Mouse (Mus musculus): Measurements from ENCODE around the gene Car14. TPM values are rescaled to one million over a fixed set of nuclear protein-coding genes. Genes with fewer than 3 reads are reported as not detected.

Gene Car14
- polyA plus RNA-seq, 1 experiment from 2014 or later: 10.4 TPM

DNA sequence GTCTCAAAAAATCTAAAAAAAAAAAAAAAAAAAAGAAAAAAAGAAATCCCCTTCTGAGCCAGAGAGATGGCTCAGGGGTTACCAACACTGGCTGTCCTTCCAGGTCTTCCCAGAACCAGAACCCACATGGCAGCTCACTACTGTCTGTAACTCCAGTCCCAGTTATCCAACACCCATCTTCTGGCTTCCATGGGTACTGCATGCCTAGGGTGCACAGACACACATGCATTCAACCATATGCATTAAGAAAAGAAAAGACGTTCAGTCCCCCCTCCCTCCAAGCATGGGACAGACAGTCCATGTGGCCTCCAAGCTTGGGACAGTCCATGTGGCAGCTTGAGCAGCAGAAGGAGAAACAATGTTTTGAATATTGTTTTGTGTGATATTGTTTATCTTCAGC lies 27.7 kb upstream of the Car14 start:
- peak; percentile 30 for TF ChIP-seq CTCF (IDR thresholded peaks at IDR 0.05; ENCODE audit: low read depth)
- 70% methylated on average over 1 of the region's 1 CpGs for WGBS
- peaks cover 30% of the 10 kb centered on the region for H3K36me3 ChIP-seq (ENCODE audit: insufficient read depth)
- no peaks in the 10 kb centered on the region for H3K4me1 ChIP-seq (ENCODE audit: insufficient read depth)
- no peak overlapping the region for H3K27ac ChIP-seq (ENCODE audit: low read depth)
- DNase-seq (no peak), ATAC-seq (ENCODE audit: insufficient read depth) (no peak)
- no peak overlapping the region for H3K4me2 ChIP-seq
- no peak overlapping the region for H3K4me3 ChIP-seq (ENCODE audit: low read depth, low read length)
- H3K27me3 ChIP-seq (ENCODE audit: insufficient read depth, low read length): no peaks in the 10 kb centered on the region
- no peaks in the 10 kb centered on the region for H3K9me3 ChIP-seq (ENCODE audit: low read depth, low read length)
- H3K9ac ChIP-seq: no peak overlapping the region

DNA sequence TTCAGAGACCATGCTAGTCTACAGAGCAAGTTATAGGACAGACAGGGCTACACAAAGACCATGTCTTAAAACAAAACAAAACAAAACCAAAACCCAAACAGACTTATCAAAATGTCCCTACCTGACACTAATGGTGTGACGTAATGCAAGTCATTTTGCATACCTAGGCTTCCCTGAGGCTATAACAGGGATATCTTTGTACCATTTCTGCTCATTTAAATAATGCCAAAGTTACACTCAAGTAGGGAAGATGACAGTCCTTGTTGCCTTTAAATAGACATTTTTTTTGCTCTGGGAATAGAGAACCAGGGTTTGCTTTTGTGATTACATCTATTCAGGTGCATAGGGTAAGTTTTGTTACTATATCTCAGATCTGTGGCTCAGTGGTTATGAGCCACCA lies 27.0 kb upstream of the Car14 start:
- peak overlapping the region; percentile 64 for H3K4me2 ChIP-seq
- no peak for TF ChIP-seq CTCF (IDR thresholded peaks at IDR 0.05; ENCODE audit: low read depth)
- ATAC-seq (ENCODE audit: insufficient read depth) (no peak), DNase-seq (no peak)
- peaks cover 24% of the 10 kb centered on the region for H3K36me3 ChIP-seq (ENCODE audit: insufficient read depth)
- H3K4me3 ChIP-seq (ENCODE audit: low read depth, low read length): no peak overlapping the region
- no peaks in the 10 kb centered on the region for H3K4me1 ChIP-seq (ENCODE audit: insufficient read depth)
- H3K9me3 ChIP-seq (ENCODE audit: low read depth, low read length): no peaks in the 10 kb centered on the region
- no peak overlapping the region for H3K9ac ChIP-seq
- WGBS: 78% methylated on average over 1 of the region's 1 CpGs
- H3K27ac ChIP-seq (ENCODE audit: low read depth): no peak overlapping the region
- no peaks in the 10 kb centered on the region for H3K27me3 ChIP-seq (ENCODE audit: insufficient read depth, low read length)

DNA sequence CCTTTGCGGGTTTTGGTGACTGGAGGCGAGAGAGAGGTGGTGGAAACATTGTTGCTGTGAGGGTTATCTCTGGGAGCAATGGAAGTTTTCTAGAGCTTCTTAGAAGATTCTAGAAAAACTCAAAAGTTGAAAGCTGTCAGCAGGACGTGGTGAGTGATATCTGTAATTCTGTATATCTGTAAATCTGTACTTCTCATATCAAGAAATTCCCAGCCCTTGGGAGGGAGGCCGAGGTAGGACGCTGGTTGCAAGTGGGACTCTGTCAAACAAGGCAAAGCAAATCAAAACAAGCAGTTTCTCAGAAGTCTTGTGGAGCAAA lies 25.9 kb upstream of the Car14 start:
- ATAC-seq (ENCODE audit: insufficient read depth) (no peak), DNase-seq (peak; percentile 43)
- no peaks in the 10 kb centered on the region for H3K27me3 ChIP-seq (ENCODE audit: insufficient read depth, low read length)
- under 1% methylated on average over 5 of the region's 5 CpGs for WGBS
- peak overlapping the region; percentile 64 for H3K4me2 ChIP-seq
- peak overlapping the region; percentile 94 for H3K27ac ChIP-seq (ENCODE audit: low read depth)
- no peaks in the 10 kb centered on the region for H3K9me3 ChIP-seq (ENCODE audit: low read depth, low read length)
- H3K9ac ChIP-seq: peak overlapping the region; percentile 97
- H3K36me3 ChIP-seq (ENCODE audit: insufficient read depth): peaks cover 19% of the 10 kb centered on the region
- H3K4me3 ChIP-seq (ENCODE audit: low read depth, low read length): peak overlapping the region; percentile 94
- no peaks in the 10 kb centered on the region for H3K4me1 ChIP-seq (ENCODE audit: insufficient read depth)
- no peak for TF ChIP-seq CTCF (IDR thresholded peaks at IDR 0.05; ENCODE audit: low read depth)

DNA sequence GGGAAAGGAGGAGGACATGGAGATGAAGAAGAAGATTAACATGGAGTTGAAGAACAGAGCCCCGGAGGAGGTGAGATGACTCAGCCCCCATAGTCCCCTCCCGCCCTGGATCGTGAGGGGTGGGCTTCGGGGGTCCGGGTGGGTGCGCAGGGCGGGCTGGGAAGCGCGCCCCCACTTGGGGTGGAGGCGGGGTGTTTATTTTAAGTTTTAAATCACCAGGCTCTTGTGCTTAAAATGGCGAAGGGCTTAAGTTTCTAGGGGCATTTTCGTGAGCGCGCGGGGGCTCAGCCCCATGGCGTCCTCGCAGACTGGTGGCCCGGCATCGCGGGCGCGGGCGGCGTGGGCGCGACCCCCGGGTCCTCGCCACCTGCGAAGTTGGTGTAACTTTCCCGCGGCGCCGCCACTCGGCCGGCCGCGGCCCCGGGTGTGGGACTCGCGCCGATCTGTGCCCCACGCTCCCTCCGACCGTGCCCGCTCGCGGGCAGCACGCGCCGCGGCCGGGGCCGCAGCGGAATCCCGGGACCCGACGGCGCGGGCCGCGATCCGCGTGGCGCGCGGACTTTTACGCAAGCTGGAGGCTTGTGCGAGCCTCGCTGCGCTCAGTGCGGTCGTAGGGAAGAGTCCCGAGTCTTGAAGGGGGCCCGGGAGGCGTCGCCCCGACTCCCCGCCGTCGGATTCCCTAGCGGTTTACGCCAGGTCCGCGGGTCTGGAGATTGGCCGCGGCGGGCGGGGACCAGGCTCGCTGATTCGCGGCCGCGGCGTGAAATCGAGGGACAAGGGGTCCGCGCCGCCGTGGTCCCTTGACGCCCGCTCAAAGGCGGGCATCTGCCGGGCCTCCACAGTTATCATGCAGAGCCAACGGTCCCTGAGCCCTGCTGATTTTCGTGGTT lies 25.3 kb upstream of the Car14 start:
- no peaks in the 10 kb centered on the region for H3K9me3 ChIP-seq (ENCODE audit: low read depth, low read length)

DNA sequence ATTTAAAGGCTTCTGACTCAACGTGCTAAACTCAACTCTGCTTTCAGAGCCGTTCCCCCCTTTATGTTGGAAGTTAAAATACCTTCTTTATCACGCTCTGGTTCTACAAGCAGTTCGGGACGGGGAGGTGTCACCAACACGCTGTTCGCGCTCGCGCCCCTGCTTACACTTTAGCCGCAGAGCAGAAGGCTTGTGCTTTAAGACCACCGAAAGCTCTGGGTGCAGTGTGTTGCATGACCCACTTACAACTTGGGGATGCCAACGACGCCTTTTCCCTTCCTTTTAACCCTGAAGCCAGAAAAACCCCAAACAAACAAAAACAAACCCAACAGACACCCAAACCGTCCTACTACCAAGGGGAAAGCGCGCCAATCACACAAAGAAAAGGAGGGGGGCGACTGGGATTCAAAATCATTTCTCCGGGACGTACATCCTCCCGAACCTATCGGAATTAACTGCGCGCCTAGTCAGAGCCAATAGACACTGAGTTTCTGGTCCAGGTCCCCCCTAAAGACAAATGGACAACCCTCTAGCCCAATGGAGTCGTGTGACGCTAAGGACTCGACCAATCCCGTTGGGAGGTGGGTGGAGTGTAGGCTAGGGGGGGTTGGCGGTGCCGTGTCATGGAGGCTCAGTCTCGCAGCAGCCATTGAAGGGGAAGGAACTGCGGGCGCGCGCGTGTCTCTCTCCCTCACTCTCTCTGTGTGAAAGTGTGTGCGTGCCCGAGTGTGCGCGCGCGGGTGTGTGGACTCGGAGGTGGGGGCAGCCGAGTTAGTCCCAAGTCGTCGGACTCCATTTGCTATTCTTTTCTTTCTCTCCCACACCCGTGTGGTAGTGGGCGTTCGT lies 24.4 kb upstream of the Car14 start, which contains the start of gene Anp32e:
Gene Anp32e, plus strand, starts transcription at position 589 of the 846 bp plus-strand sequence.
- peak; percentile 98 for DNase-seq
- H3K4me2 ChIP-seq: peak within 1 kb of the TSS; percentile 64
- under 1% methylated on average over 49 of the region's 49 CpGs for WGBS
- H3K4me1 ChIP-seq (ENCODE audit: insufficient read depth): no peaks in the 10 kb centered on the region
- H3K27me3 ChIP-seq (ENCODE audit: insufficient read depth, low read length): no peaks in the 10 kb centered on the region
- ATAC-seq (ENCODE audit: insufficient read depth): peak; percentile 100
- peaks cover 3% of the 10 kb centered on the region for H3K36me3 ChIP-seq (ENCODE audit: insufficient read depth)
- H3K9me3 ChIP-seq (ENCODE audit: low read depth, low read length): no peaks in the 10 kb centered on the region
- H3K27ac ChIP-seq (ENCODE audit: low read depth): peak within 1 kb of the TSS; percentile 94
- H3K9ac ChIP-seq: peak within 1 kb of the TSS; percentile 97
- peak within 1 kb of the TSS; percentile 94 for H3K4me3 ChIP-seq (ENCODE audit: low read depth, low read length)
- TF ChIP-seq CTCF (IDR thresholded peaks at IDR 0.05; ENCODE audit: low read depth): no peak

More for the DNA sequence above, 25.3 kb upstream of the Car14 start:
- Histone ChIP-seq H3K27me3 (ENCODE audit: insufficient read depth, low read length) (no peaks in the 10 kb centered on the region), H3K4me3 (ENCODE audit: low read depth, low read length) (peak overlapping the region; percentile 94), H3K4me1 (ENCODE audit: insufficient read depth) (no peaks in the 10 kb centered on the region), H3K9ac (peak overlapping the region; percentile 97), H3K36me3 (ENCODE audit: insufficient read depth) (peaks cover 13% of the 10 kb centered on the region), H3K27ac (ENCODE audit: low read depth) (peak overlapping the region; percentile 94), H3K4me2 (peak overlapping the region; percentile 64)
- TF ChIP-seq CTCF (IDR thresholded peaks at IDR 0.05; ENCODE audit: low read depth): no peak
- under 1% methylated on average over 105 of the region's 105 CpGs for WGBS
- DNase-seq (peak; percentile 77), ATAC-seq (ENCODE audit: insufficient read depth) (peak; percentile 32; the same call in 1 of the 2 replicates)

DNA sequence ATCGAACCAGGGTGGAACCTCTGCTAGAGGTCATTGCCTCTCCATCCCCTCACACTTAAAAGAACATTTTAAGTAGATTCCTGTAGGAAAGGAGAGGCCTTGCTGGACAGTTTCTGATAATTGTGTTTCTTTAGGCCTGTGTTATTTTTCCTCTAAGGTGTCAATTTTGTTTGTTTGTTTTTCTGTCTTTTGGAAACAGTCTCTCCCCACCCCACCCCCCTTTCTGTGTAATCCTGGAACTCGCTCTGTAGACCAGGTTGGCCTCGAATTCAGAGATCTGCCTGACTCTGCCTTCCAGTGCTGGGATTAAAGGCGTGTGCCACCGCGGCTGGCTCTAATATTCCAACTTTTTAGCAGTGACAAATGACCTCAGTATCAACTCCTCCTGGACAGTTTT lies 23.8 kb upstream of the Car14 start:
- DNase-seq: no peak
- no peaks in the 10 kb centered on the region for H3K36me3 ChIP-seq (ENCODE audit: insufficient read depth)
- no peaks in the 10 kb centered on the region for H3K27me3 ChIP-seq (ENCODE audit: insufficient read depth, low read length)
- no peaks in the 10 kb centered on the region for H3K9me3 ChIP-seq (ENCODE audit: low read depth, low read length)
- ATAC-seq (ENCODE audit: insufficient read depth): no peak
- peak overlapping the region; percentile 91 for H3K27ac ChIP-seq (ENCODE audit: low read depth)
- H3K4me3 ChIP-seq (ENCODE audit: low read depth, low read length): peak overlapping the region; percentile 94
- peak overlapping the region; percentile 70 for H3K9ac ChIP-seq
- TF ChIP-seq CTCF (IDR thresholded peaks at IDR 0.05; ENCODE audit: low read depth): no peak
- H3K4me2 ChIP-seq: peak overlapping the region; percentile 64
- H3K4me1 ChIP-seq (ENCODE audit: insufficient read depth): no peaks in the 10 kb centered on the region
- WGBS: 48% methylated on average over 6 of the region's 6 CpGs

DNA sequence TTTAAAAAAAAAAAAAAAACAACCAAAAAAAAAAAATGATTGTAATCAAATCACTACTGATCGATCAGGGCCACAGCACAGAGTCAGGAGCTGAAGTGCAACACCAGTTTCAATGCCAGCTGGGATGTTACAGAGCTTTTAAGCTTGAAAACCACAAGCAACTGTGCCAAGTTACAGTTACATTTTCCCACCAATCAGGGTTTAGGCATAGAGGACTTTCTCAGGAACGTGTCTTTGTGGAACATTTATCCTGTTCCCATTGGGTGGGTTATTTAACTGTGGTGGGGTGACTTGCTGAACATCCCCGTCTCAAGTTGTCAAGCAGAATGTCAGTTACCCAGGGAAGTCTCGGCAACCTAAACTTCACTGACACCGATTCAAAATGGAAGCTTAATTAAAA lies 20.6 kb upstream of the Car14 start:
- DNase-seq (no peak), ATAC-seq (ENCODE audit: insufficient read depth) (no peak)
- no peak for TF ChIP-seq CTCF (IDR thresholded peaks at IDR 0.05; ENCODE audit: low read depth)
- WGBS: 74% methylated on average over 5 of the region's 5 CpGs
- H3K27me3 ChIP-seq (ENCODE audit: insufficient read depth, low read length): no peaks in the 10 kb centered on the region
- no peaks in the 10 kb centered on the region for H3K36me3 ChIP-seq (ENCODE audit: insufficient read depth)
- H3K4me2 ChIP-seq: no peak overlapping the region
- no peaks in the 10 kb centered on the region for H3K9me3 ChIP-seq (ENCODE audit: low read depth, low read length)
- H3K4me1 ChIP-seq (ENCODE audit: insufficient read depth): no peaks in the 10 kb centered on the region
- H3K27ac ChIP-seq (ENCODE audit: low read depth): no peak overlapping the region
- no peak overlapping the region for H3K4me3 ChIP-seq (ENCODE audit: low read depth, low read length)
- H3K9ac ChIP-seq: no peak overlapping the region

Measured in lung, embryonic 14.5 days (tissue).